Mouse (Mus musculus) G1E (cell line): ENCODE data around the gene Atf7.

Experiments
- CTCF ChIP-seq: IDR thresholded peaks from 2 replicates; pipeline ENCODE4 v1.5.1; 2012; ENCODE audit warnings: low read depth, low read length, inconsistent platforms, mixed read lengths
- GATA1 ChIP-seq: IDR thresholded peaks from 2 replicates; pipeline ENCODE4 v1.6.1; 2012; ENCODE audit warnings: borderline replicate concordance, low read length, inconsistent platforms, mixed read lengths
- TAL1 ChIP-seq: conservative IDR thresholded peaks from 2 replicates; pipeline ENCODE4 v1.6.1; 2012; ENCODE audit warnings: low read depth, low read length, inconsistent platforms, mixed read lengths

DNA sequence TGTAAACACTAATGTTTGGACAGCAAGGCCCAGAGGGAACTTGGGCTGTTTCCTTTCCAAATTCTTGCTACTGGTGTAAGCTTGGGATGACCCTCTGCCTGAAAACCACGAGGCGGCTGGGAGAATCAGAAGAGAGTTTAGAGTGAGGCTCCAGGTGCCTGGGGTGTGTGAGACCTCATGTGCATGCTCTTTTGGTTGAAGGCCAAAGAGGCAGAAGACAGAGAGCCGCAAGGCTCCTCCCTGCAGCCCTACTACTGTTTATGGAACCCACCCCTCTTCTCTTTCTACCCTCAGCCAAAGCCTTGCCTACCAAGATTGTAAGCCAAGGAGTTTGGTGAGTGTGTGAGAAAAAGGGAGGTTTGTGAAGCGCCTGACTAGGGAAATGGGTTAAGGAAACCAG is 109.5 kb downstream of the Atf7 start:
- TF ChIP-seq GATA1 (no peak), CTCF (no peak), TAL1 (no peak)
